Mouse (Mus musculus) hindbrain, postnatal 0 days (tissue): ENCODE results near the gene Col9a3. TPM values are rescaled to one million over a fixed set of nuclear protein-coding genes. Genes with fewer than 3 reads are reported as not detected.

Experiments
- ATAC-seq: fragments of 200-750 bp; cut with Nextera tagmentation; 2 replicates; pipeline ENCODE4 v1.8.0; 2017; ENCODE audit warnings: mild to moderate bottlenecking, moderate TSS enrichment, moderate library complexity
- DNase-seq: peaks from one replicate; pipeline ENCODE4 v3.0.0-alpha.2; 2015; ENCODE audit warnings: low spot score
- H3K27ac ChIP-seq: fragments of 300-500 bp; sonication (generic); 2 replicates; pipeline ENCODE4 v1.5.1; 2014; ENCODE audit warnings: mild to moderate bottlenecking
- H3K27me3 ChIP-seq: fragments of 300-500 bp; sonication (generic); 2 replicates; pipeline ENCODE4 v1.6.1; 2014; ENCODE audit warnings: low read length, mixed read lengths; ENCODE audit not compliant: insufficient read depth
- H3K36me3 ChIP-seq: fragments of 300-500 bp; sonication (generic); 2 replicates; pipeline ENCODE4 v1.6.1; 2014; ENCODE audit warnings: low read length, mixed read lengths; ENCODE audit not compliant: insufficient read depth
- H3K4me1 ChIP-seq: fragments of 300-500 bp; sonication (generic); 2 replicates; pipeline ENCODE4 v1.6.1; 2014; ENCODE audit warnings: antibody characterized with exemption, low read length, mixed read lengths; ENCODE audit not compliant: insufficient read depth
- H3K4me2 ChIP-seq: fragments of 300-500 bp; sonication (generic); 2 replicates; pipeline ENCODE4 v1.6.1; 2014; ENCODE audit warnings: low read depth, mild to moderate bottlenecking, low read length, moderate library complexity, mixed read lengths
- H3K4me3 ChIP-seq: fragments of 300-500 bp; sonication (generic); 2 replicates; pipeline ENCODE4 v1.5.1; 2014; ENCODE audit warnings: low read length
- H3K9ac ChIP-seq: fragments of 300-500 bp; sonication (generic); replicated peaks from 2 replicates; pipeline ENCODE4 v1.6.1; 2014; ENCODE audit warnings: mild to moderate bottlenecking, low read length, moderate library complexity, mixed read lengths
- H3K9me3 ChIP-seq: fragments of 300-500 bp; sonication (generic); 2 replicates; pipeline ENCODE4 v1.6.1; 2016; ENCODE audit warnings: low read length, mixed read lengths
- CTCF ChIP-seq: IDR thresholded peaks from 2 replicates; pipeline ENCODE4 v1.5.1; 2016; ENCODE audit warnings: antibody characterized with exemption, control low read depth, low read depth
- WGBS: fragments of 180-500 bp; shearing (Covaris S2); extraction: QIAGEN DNeasy Blood & Tissue Kit; methylation state at CpG from one replicate; pipeline ENCODE4 v1.1.7; 2014; 5-methylcytosine and 5-hydroxymethylcytosine counted together
- polyA plus RNA-seq: library from polyadenylated mRNA; unstranded; fragments of >200 nt; fragmentation: Nextera tagmentation; extraction: Ambion mirVana; gene quantifications from 2 replicates; pipeline ENCODE4 v1.2.1, GENCODE M21; 2015
- total RNA-seq: library from RNA; depleted of rRNA; stranded (reverse); fragments of >200 nt; gene quantifications from 2 replicates; pipeline ENCODE4 v1.2.3, GENCODE M21; 2014

Col9a3 gene
- total and polyA plus RNA-seq, 2 experiments from 2014 or later: 90.1 to 98.9 TPM

DNA sequence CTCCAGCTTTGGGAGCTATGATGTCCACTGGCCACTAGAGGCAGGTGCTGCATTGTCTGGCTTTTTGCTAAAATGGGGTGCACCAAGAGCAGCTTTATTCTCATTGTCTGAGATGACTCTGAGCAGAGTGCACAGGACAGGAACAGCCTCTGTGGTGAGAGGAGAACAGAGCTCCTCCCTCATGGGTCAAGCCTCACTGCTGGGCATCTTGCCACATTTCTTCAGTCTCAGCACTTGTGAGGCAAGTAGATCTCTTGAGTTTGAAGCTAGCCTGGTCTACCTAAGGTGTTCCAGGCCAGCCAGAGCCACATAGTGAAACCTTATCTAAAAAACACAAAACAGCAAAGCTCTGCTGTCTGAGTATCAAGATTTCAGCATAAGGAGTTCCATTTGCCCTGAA, 49.3 kb downstream of the Col9a3 start:
- peaks cover 11% of the 10 kb centered on the region for H3K27me3 ChIP-seq
- DNase-seq: no peak
- no peak overlapping the region for H3K27ac ChIP-seq
- H3K4me2 ChIP-seq: no peak overlapping the region
- no peak overlapping the region for H3K9ac ChIP-seq
- H3K4me1 ChIP-seq: no peaks in the 10 kb centered on the region
- peak; percentile 15; the same call in 1 of the 2 replicates for TF ChIP-seq CTCF
- no peak overlapping the region for H3K4me3 ChIP-seq
- ATAC-seq: no peak
- H3K9me3 ChIP-seq: peaks cover 10% of the 10 kb centered on the region
- H3K36me3 ChIP-seq: no peaks in the 10 kb centered on the region

DNA sequence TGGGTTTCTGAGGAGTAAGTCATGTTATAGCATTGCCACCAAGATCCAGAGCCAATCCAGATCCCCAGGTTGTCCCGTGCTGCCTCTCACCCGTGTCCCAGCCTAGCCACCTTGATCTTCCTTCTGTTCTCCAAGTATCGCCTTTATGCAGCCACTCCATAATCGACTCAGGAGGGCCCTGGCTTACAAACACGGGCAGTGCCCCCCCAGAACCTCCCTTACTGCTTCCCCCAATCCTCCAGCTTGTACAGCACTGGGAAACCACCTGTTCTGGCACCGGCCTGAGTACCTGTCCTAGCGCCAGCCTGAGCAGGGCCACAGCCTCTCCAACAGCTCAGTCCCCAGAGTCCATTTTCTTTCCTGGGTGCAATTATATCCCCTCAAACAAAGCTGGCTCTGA, 57.1 kb downstream of the Col9a3 start:
- ATAC-seq: no peak
- no peak for DNase-seq
- Histone ChIP-seq H3K9me3 (no peaks in the 10 kb centered on the region), H3K4me1 (no peaks in the 10 kb centered on the region), H3K4me3 (no peak overlapping the region), H3K27me3 (no peaks in the 10 kb centered on the region), H3K9ac (no peak overlapping the region), H3K4me2 (no peak overlapping the region), H3K36me3 (no peaks in the 10 kb centered on the region), H3K27ac (no peak overlapping the region)
- no peak for TF ChIP-seq CTCF
- 74% methylated on average over 7 of the region's 7 CpGs for WGBS

DNA sequence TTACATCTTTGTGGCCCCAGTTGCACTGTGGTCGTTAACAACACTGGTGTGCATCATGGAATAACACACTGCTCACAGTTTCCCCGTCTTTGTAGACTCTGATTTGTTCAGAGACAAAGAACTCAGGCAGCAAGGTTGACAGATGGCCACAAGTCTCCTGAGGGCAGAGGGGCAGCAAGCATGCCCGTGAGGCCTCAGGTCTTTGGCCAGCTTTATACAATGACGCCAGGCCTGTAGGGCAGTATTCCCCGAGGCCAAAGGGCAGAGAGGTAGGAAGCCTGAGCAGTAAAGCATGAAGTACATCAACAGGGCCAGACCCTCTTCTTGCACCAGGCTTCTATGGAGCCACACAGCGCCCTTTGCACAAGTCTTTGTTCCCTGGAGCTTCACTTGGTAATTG, 57.6 kb downstream of the Col9a3 start:
- no peak for DNase-seq
- TF ChIP-seq CTCF: no peak
- no peak overlapping the region for H3K27ac ChIP-seq
- H3K36me3 ChIP-seq: no peaks in the 10 kb centered on the region
- no peak for ATAC-seq
- H3K9me3 ChIP-seq: no peaks in the 10 kb centered on the region
- no peak overlapping the region for H3K4me3 ChIP-seq
- 37% methylated on average over 6 of the region's 6 CpGs for WGBS
- H3K4me1 ChIP-seq: no peaks in the 10 kb centered on the region
- no peak overlapping the region for H3K4me2 ChIP-seq
- H3K27me3 ChIP-seq: no peaks in the 10 kb centered on the region
- no peak overlapping the region for H3K9ac ChIP-seq

DNA sequence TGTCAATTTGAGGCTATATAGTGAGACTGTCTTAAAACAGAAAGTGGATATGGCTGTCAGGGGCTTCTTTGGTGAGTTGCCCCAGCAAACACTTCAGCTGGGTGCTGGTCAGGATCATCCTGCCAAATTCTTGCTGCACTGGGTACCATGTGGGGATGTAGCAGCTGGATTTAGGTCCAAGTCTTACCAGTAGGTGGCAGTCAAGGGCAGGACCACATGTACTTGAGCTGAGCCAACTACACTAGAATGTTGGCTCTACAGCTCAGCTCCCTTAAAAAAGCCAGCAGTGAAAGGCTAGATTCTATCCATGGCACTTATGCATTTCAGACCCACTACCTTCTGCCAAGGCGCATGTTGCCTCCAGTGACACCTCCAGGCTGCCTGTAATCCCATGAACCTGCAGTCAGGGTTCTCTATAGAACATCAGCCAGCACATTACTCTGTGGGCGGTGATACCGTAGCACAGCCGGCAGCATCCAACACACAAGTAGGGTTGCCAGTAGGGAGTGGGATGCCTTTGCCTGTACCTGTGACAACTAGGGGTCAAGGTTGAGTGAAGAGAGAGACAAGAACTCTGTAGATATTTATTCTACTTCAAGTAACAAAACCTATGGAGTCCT, 59.9 kb downstream of the Col9a3 start:
- no peaks in the 10 kb centered on the region for H3K4me1 ChIP-seq
- peaks cover 14% of the 10 kb centered on the region; the same call in 1 of the 2 replicates for H3K36me3 ChIP-seq
- peak; percentile 92 for TF ChIP-seq CTCF
- H3K27me3 ChIP-seq: no peaks in the 10 kb centered on the region
- ATAC-seq (peak; percentile 86), DNase-seq (peak; percentile 90)
- no peak overlapping the region for H3K4me3 ChIP-seq
- no peak overlapping the region for H3K27ac ChIP-seq
- 64% methylated on average over 4 of the region's 4 CpGs for WGBS
- H3K9me3 ChIP-seq: no peaks in the 10 kb centered on the region
- no peak overlapping the region for H3K9ac ChIP-seq
- no peak overlapping the region for H3K4me2 ChIP-seq

DNA sequence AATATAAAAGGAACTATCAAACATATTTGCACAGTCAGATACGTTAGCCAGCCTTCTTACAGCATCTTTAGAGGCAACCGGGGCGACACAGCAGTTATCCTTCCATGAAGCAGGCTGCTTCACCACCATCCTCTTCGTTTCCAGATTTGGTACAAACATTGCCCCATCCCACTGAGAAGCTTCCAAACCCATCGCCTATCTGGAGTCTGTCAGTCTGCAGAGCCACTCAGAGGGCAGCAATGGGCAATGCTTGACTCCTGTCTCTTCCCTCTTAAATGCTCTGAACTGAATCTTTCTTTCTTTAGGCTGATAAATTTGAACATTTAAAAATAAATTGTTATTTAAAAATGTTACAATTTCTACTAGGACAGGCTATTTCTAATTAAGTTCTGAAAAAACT, 60.8 kb downstream of the Col9a3 start:
- Histone ChIP-seq H3K27me3 (no peaks in the 10 kb centered on the region), H3K4me2 (no peak overlapping the region), H3K36me3 (peaks cover 14% of the 10 kb centered on the region; the same call in 1 of the 2 replicates), H3K9me3 (no peaks in the 10 kb centered on the region), H3K27ac (no peak overlapping the region), H3K4me3 (no peak overlapping the region), H3K4me1 (no peaks in the 10 kb centered on the region), H3K9ac (no peak overlapping the region)
- no peak for TF ChIP-seq CTCF
- 87% methylated on average over 5 of the region's 5 CpGs for WGBS
- DNase-seq (no peak), ATAC-seq (no peak)

DNA sequence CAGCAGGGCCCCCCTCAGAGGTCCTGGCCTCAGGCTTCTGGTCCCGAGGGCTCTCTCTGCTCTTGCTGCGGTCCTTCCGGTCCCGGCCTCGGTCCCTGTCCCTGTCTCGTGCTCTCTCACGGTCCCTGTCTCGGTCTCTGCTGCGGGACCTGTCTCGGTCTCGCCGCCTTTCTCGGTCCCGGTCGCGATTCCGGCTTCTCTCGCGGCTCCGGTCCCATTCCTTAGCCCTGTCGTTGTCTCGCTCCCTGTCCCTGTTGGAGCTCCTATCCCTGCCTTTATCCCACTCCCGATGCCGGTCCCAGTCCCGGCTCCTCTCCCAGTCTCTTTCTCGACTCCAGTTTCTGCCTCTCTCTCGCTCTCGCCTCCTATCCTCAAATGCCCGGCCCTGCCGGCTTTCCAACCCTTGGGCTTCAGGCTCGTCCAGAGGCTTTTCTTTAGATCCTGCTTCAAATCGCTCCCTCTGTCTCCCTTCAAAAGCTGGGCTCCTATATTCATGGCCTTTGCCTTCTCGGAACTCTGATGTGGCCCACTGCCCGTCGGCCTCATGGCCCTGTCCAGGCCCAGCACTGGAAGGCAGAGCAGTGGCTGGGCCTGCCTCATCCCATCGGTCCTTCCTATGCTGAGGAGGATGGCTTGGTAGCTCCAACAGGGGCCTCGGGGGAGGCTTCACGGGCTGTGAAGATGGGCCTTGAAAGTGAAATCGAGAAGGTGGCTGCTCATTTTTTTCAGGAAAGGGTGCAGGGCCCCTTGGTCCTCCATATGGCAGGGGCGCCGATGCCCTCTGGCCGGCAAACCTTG, 62.0 kb downstream of the Col9a3 start:
- WGBS: 29% methylated on average over 42 of the region's 42 CpGs
- Histone ChIP-seq H3K4me2 (peak overlapping the region; percentile 38), H3K9me3 (no peaks in the 10 kb centered on the region), H3K27me3 (no peaks in the 10 kb centered on the region), H3K27ac (no peak overlapping the region), H3K4me1 (no peaks in the 10 kb centered on the region), H3K36me3 (peaks cover 14% of the 10 kb centered on the region; the same call in 1 of the 2 replicates), H3K4me3 (no peak overlapping the region), H3K9ac (peak overlapping the region; percentile 22)
- ATAC-seq: 0 out of 2 replicates have a peak, but pooled peaks have one; percentile 43
- no peak for DNase-seq
- TF ChIP-seq CTCF: no peak

DNA sequence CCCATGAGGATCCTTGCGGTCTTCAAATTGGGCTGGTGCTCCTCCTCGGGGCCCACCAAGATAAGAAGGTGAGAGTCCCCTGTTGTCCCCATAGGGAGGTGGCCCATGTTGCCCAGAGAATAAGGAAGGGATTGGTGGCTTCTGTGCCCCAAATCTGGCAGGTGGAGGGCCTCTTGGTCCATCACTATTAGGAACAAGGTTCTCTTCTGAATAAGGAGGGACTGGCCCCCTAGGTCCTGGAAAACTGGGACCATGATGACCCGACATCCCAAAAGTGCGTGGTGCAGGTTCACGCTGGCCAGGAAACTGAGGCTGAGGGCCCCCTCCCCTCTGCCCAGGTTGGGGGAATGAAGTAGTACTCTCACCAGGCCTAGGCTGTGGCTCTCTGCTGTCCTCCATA, 62.9 kb downstream of the Col9a3 start:
- Histone ChIP-seq H3K4me3 (no peak overlapping the region), H3K4me2 (no peak overlapping the region), H3K9ac (no peak overlapping the region), H3K36me3 (peaks cover 19% of the 10 kb centered on the region; the same call in 1 of the 2 replicates), H3K27ac (no peak overlapping the region), H3K27me3 (no peaks in the 10 kb centered on the region), H3K4me1 (no peaks in the 10 kb centered on the region), H3K9me3 (no peaks in the 10 kb centered on the region)
- TF ChIP-seq CTCF: no peak
- no peak for ATAC-seq
- 95% methylated on average over 5 of the region's 5 CpGs for WGBS
- no peak for DNase-seq
